Mouse (Mus musculus) spleen, postnatal 10 days (tissue): ENCODE measurements around the gene Mocs3.

Experiments used
- DNase-seq, 2 experiments: peaks; one replicate each; pipeline ENCODE4 v3.0.0; 2021 to 2022; ENCODE audit warnings: low spot score in 2 of 2

Mocs3 gene

GRCm38 (mm10) chr2:168230026-168230728 is at the start of gene Mocs3, which contains the start of the genes Gm20716 and Dpm1:
Gene Mocs3, plus strand, starts transcription at chr2:168230622.
Gene Gm20716, minus strand, starts transcription at chr2:168230364.
Gene Dpm1, minus strand, starts transcription at chr2:168230591.
- peak; percentile 86 to 92 for DNase-seq

- DNase-seq = no peak
These were observed 38.6 kb upstream of the Mocs3 start for GRCm38 (mm10) chr2:168191856-168192255.

GRCm38 (mm10) chr2:168193685-168194084 is 36.7 kb upstream of the Mocs3 start:
- DNase-seq = no peak

- no peak for DNase-seq
These were observed 34.7 kb upstream of the Mocs3 start for GRCm38 (mm10) chr2:168195721-168196120.

- no peak for DNase-seq
These were observed 32.0 kb upstream of the Mocs3 start for GRCm38 (mm10) chr2:168198421-168198820.

- DNase-seq = no peak
These were observed 30.9 kb upstream of the Mocs3 start for GRCm38 (mm10) chr2:168199476-168199875.

- no peak for DNase-seq
These were observed 30.3 kb upstream of the Mocs3 start for GRCm38 (mm10) chr2:168200014-168200691.

- DNase-seq = no peak
These were observed 25.9 kb upstream of the Mocs3 start for GRCm38 (mm10) chr2:168204476-168204999.

GRCm38 (mm10) chr2:168205265-168205664 is 25.2 kb upstream of the Mocs3 start:
- DNase-seq = peak; percentile 77 to 93

- peak; percentile 54 to 57 for DNase-seq
These were observed 24.5 kb upstream of the Mocs3 start for GRCm38 (mm10) chr2:168205681-168206631.

- peak; percentile 94 to 97 for DNase-seq
These were observed 23.4 kb upstream of the Mocs3 start, which contains the start of gene Adnp for GRCm38 (mm10) chr2:168206725-168207644. Gene Adnp, minus strand, starts transcription at chr2:168207112.

GRCm38 (mm10) chr2:168207883-168208282 is 22.5 kb upstream of the Mocs3 start:
- no peak for DNase-seq

- DNase-seq = no peak
These were observed 16.5 kb upstream of the Mocs3 start for GRCm38 (mm10) chr2:168213788-168214397.

GRCm38 (mm10) chr2:168223326-168223725 is 7.1 kb upstream of the Mocs3 start:
- DNase-seq = no peak

- peak; percentile 57 to 67 for DNase-seq
These were observed 1.1 kb upstream of the Mocs3 start for GRCm38 (mm10) chr2:168229116-168230025.

GRCm38 (mm10) chr2:168230773-168231470 is 500 bp downstream of the Mocs3 start:
- no peak for DNase-seq

- peak in 1 of 2 experiments; percentile 45 for DNase-seq
These were observed 1.0 kb downstream of the Mocs3 start for GRCm38 (mm10) chr2:168231471-168231829.

GRCm38 (mm10) chr2:168233286-168233685 is 2.9 kb downstream of the Mocs3 start:
- no peak for DNase-seq
